ENCODE assay signal across 8 mouse cellular contexts in the genomic region with DNA sequence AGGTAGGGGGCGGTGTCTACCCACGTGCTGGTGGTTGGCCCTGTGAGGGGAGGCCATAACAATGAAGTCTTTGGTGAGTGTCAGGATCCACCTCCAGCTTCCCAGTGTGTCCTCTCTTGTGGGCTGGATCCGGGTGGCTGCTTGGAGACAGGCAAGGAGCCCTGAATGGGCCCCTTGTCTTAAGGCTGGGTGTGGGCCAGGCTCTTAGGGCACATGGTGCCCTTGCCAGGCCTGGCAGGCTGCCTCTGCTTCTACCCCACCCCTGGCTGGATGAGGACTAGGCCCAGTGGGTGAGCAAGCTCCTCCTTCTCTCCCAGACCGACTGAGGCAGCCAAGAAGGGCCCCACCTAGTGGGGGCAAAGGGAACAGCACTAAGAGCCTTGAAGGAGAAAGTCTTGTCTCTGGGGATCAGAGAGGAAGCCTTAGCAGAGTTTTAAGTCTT. TPM values are rescaled to one million over a fixed set of nuclear protein-coding genes. Genes with fewer than 3 reads are reported as not detected.
DNase-seq lines count a peak whose midpoint lies in the region; ATAC-seq lines count a peak whose summit lies in the region.

No protein-coding gene starts in this region.

- 19% methylated on average over 4 of the region's 4 CpGs for WGBS in embryonic facial prominence, embryonic 11.5 days
- 40% methylated on average over 4 of the region's 4 CpGs for WGBS in limb, embryonic 11.5 days
- WGBS in midbrain, embryonic 15.5 days, result 28% methylated on average over 4 of the region's 4 CpGs

- H3K4me3 ChIP-seq in embryonic facial prominence, embryonic 11.5 days (ENCODE audit: low read depth, low read length), result no peak overlapping the region
- no peak overlapping the region for H3K4me3 ChIP-seq in limb, embryonic 11.5 days (ENCODE audit: low read depth, low read length)
- no peak overlapping the region for H3K4me3 ChIP-seq in midbrain, embryonic 15.5 days

- peaks cover 5% of the 10 kb centered on the region; the same call in 1 of the 2 replicates for H3K36me3 ChIP-seq in embryonic facial prominence, embryonic 11.5 days (replicated peaks; ENCODE audit: control insufficient read depth, insufficient read depth, low read depth, low read length)
- H3K36me3 ChIP-seq in limb, embryonic 11.5 days (ENCODE audit: control insufficient read depth, insufficient read depth, low read length), result peaks cover 17% of the 10 kb centered on the region; the same call in 1 of the 2 replicates
- H3K36me3 ChIP-seq in midbrain, embryonic 15.5 days (replicated peaks), result no peaks in the 10 kb centered on the region

- DNase-seq in 3134 (ENCODE audit: extremely low read depth, insufficient read length, low spot score), result peak; percentile 94
- peak; percentile 76 for DNase-seq in adrenal gland, adult 8-10 months
- peak; percentile 70 for DNase-seq in embryonic facial prominence, embryonic 11.5 days (ENCODE audit: low spot score)
- peak; percentile 89 for DNase-seq in kidney, adult 18-20 months
- DNase-seq in limb, embryonic 11.5 days (ENCODE audit: low spot score), result peak; percentile 76
- peak; percentile 82 to 91 for DNase-seq in spleen, postnatal 10 days (ENCODE audit: low spot score in 2 of 2)

- peak; percentile 47; the same call in 1 of the 2 replicates for ATAC-seq in embryonic facial prominence, embryonic 11.5 days (replicated peaks; ENCODE audit: insufficient number of reproducible peaks, low FRiP score, low TSS enrichment, low read depth)
- ATAC-seq in granulocyte monocyte progenitor cell, adult 5-6 weeks (replicated peaks; ENCODE audit: poor library complexity, severe bottlenecking), result peak; percentile 87
- ATAC-seq in limb, embryonic 11.5 days (ENCODE audit: insufficient number of reproducible peaks, low FRiP score, low TSS enrichment, low read depth), result no peak
- peak; percentile 81 for ATAC-seq in midbrain, embryonic 15.5 days (replicated peaks)

- H3K27ac ChIP-seq in embryonic facial prominence, embryonic 11.5 days (replicated peaks; ENCODE audit: low read depth, low read length), result no peak overlapping the region
- 0 out of 2 replicates have a peak overlapping the region, but pooled peaks have one; percentile 6 for H3K27ac ChIP-seq in limb, embryonic 11.5 days (replicated peaks; ENCODE audit: low read depth, low read length)
- H3K27ac ChIP-seq in midbrain, embryonic 15.5 days, result no peak overlapping the region

- no peaks in the 10 kb centered on the region for H3K4me1 ChIP-seq in embryonic facial prominence, embryonic 11.5 days (ENCODE audit: control insufficient read depth, insufficient read depth, low read length)
- no peaks in the 10 kb centered on the region for H3K4me1 ChIP-seq in limb, embryonic 11.5 days (ENCODE audit: control insufficient read depth, insufficient read depth, low read length)
- peaks cover 27% of the 10 kb centered on the region for H3K4me1 ChIP-seq in midbrain, embryonic 15.5 days

- H3K9ac ChIP-seq in embryonic facial prominence, embryonic 11.5 days (replicated peaks; ENCODE audit: low read length), result no peak overlapping the region
- H3K9ac ChIP-seq in limb, embryonic 11.5 days (ENCODE audit: low read length), result no peak overlapping the region
- H3K9ac ChIP-seq in midbrain, embryonic 15.5 days, result no peak overlapping the region

- no peak overlapping the region for H3K4me2 ChIP-seq in embryonic facial prominence, embryonic 11.5 days (ENCODE audit: low read depth, low read length)
- no peak overlapping the region for H3K4me2 ChIP-seq in limb, embryonic 11.5 days (ENCODE audit: low read depth, severe bottlenecking)
- H3K4me2 ChIP-seq in midbrain, embryonic 15.5 days, result no peak overlapping the region

- H3K9me3 ChIP-seq in embryonic facial prominence, embryonic 11.5 days (replicated peaks; ENCODE audit: control insufficient read depth, low read length), result no peaks in the 10 kb centered on the region
- no peaks in the 10 kb centered on the region for H3K9me3 ChIP-seq in limb, embryonic 11.5 days (ENCODE audit: control insufficient read depth, low read length)
- H3K9me3 ChIP-seq in midbrain, embryonic 15.5 days, result no peaks in the 10 kb centered on the region

- H3K27me3 ChIP-seq in embryonic facial prominence, embryonic 11.5 days (ENCODE audit: control insufficient read depth, insufficient read depth, low read length), result no peaks in the 10 kb centered on the region
- H3K27me3 ChIP-seq in limb, embryonic 11.5 days (ENCODE audit: control insufficient read depth, insufficient read depth, low read length), result no peaks in the 10 kb centered on the region
- H3K27me3 ChIP-seq in midbrain, embryonic 15.5 days (replicated peaks), result no peaks in the 10 kb centered on the region

RNA-seq across cellular contexts. Expression of gene Tsc22d4, which starts 14.5 kb away (rescaled TPM):
- 100 to 1,000 TPM in 2 of 4 experiments, 10 to 100 TPM in 2; 73.9 to 110 (median 94.0) TPM for total RNA-seq in adrenal gland, adult 8-10 months (2022)
- 76.1 and 78.8 TPM in 2 replicates for polyA plus RNA-seq in embryonic facial prominence, embryonic 11.5 days (2014; fragmentation: Nextera tagmentation; extraction: Ambion mirVana)
- total RNA-seq in granulocyte monocyte progenitor cell, adult 5-6 weeks (2014; fragmentation: Nextera tagmentation), result 71.5 and 78.5 TPM in 2 replicates
- total RNA-seq in granulocyte monocyte progenitor cell, adult 5-6 weeks (2017), result 57.5 and 74.8 TPM in 2 replicates
- 96.0 and 101 TPM in 2 replicates for polyA plus RNA-seq in limb, embryonic 11.5 days (2014; fragmentation: Nextera tagmentation; extraction: Ambion mirVana)
- 58.0 and 59.8 TPM in 2 replicates for polyA plus RNA-seq in midbrain, embryonic 15.5 days (2015; fragmentation: Nextera tagmentation; extraction: Ambion mirVana)

RNA-seq across cellular contexts. Expression of gene Nyap1, which starts 18.6 kb away (rescaled TPM):
- 10 to 100 TPM in 1 of 4 experiments, 1 to 10 TPM in 3; 4.4 to 10.2 (median 7.1) TPM for total RNA-seq in adrenal gland, adult 8-10 months (2022)
- 1.6 and 2.5 TPM in 2 replicates for polyA plus RNA-seq in embryonic facial prominence, embryonic 11.5 days (2014; fragmentation: Nextera tagmentation; extraction: Ambion mirVana)
- not detected in 2 replicates for total RNA-seq in granulocyte monocyte progenitor cell, adult 5-6 weeks (2014; fragmentation: Nextera tagmentation)
- total RNA-seq in granulocyte monocyte progenitor cell, adult 5-6 weeks (2017), result not detected in 2 replicates
- 1.2 and 1.8 TPM in 2 replicates for polyA plus RNA-seq in limb, embryonic 11.5 days (2014; fragmentation: Nextera tagmentation; extraction: Ambion mirVana)
- polyA plus RNA-seq in midbrain, embryonic 15.5 days (2015; fragmentation: Nextera tagmentation; extraction: Ambion mirVana), result 58.6 and 61.2 TPM in 2 replicates

RNA-seq across cellular contexts. Expression of gene Ppp1r35, which starts 18.7 kb away (rescaled TPM):
- 10 to 100 TPM; 21.2 to 35.5 (median 27.0) TPM for total RNA-seq in adrenal gland, adult 8-10 months (2022)
- 57.6 and 65.1 TPM in 2 replicates for polyA plus RNA-seq in embryonic facial prominence, embryonic 11.5 days (2014; fragmentation: Nextera tagmentation; extraction: Ambion mirVana)
- total RNA-seq in granulocyte monocyte progenitor cell, adult 5-6 weeks (2014; fragmentation: Nextera tagmentation), result 29.4 and 36.7 TPM in 2 replicates
- 22.9 and 24.1 TPM in 2 replicates for total RNA-seq in granulocyte monocyte progenitor cell, adult 5-6 weeks (2017)
- polyA plus RNA-seq in limb, embryonic 11.5 days (2014; fragmentation: Nextera tagmentation; extraction: Ambion mirVana), result 61.4 and 62.0 TPM in 2 replicates
- 37.3 and 45.0 TPM in 2 replicates for polyA plus RNA-seq in midbrain, embryonic 15.5 days (2015; fragmentation: Nextera tagmentation; extraction: Ambion mirVana)

RNA-seq across cellular contexts. Expression of gene Mepce, which starts 27.5 kb away (rescaled TPM):
- total RNA-seq in adrenal gland, adult 8-10 months (2022), result 10 to 100 TPM; 53.8 to 66.8 (median 56.1) TPM
- 11.5 and 12.5 TPM in 2 replicates for polyA plus RNA-seq in embryonic facial prominence, embryonic 11.5 days (2014; fragmentation: Nextera tagmentation; extraction: Ambion mirVana)
- 33.9 and 35.2 TPM in 2 replicates for total RNA-seq in granulocyte monocyte progenitor cell, adult 5-6 weeks (2014; fragmentation: Nextera tagmentation)
- 14.5 and 48.4 TPM in 2 replicates for total RNA-seq in granulocyte monocyte progenitor cell, adult 5-6 weeks (2017)
- polyA plus RNA-seq in limb, embryonic 11.5 days (2014; fragmentation: Nextera tagmentation; extraction: Ambion mirVana), result 12.0 and 12.2 TPM in 2 replicates
- 10.7 and 10.8 TPM in 2 replicates for polyA plus RNA-seq in midbrain, embryonic 15.5 days (2015; fragmentation: Nextera tagmentation; extraction: Ambion mirVana)

RNA-seq across cellular contexts. Expression of gene Zcwpw1, which starts 27.6 kb away (rescaled TPM):
- 1 to 10 TPM; 1.4 to 4.4 (median 2.8) TPM for total RNA-seq in adrenal gland, adult 8-10 months (2022)
- 22.0 and 23.1 TPM in 2 replicates for polyA plus RNA-seq in embryonic facial prominence, embryonic 11.5 days (2014; fragmentation: Nextera tagmentation; extraction: Ambion mirVana)
- total RNA-seq in granulocyte monocyte progenitor cell, adult 5-6 weeks (2014; fragmentation: Nextera tagmentation), result 1.0 and 2.6 TPM in 2 replicates
- total RNA-seq in granulocyte monocyte progenitor cell, adult 5-6 weeks (2017), result 12.7 and 13.0 TPM in 2 replicates
- 19.6 and 20.1 TPM in 2 replicates for polyA plus RNA-seq in limb, embryonic 11.5 days (2014; fragmentation: Nextera tagmentation; extraction: Ambion mirVana)
- polyA plus RNA-seq in midbrain, embryonic 15.5 days (2015; fragmentation: Nextera tagmentation; extraction: Ambion mirVana), result 10.5 and 11.9 TPM in 2 replicates

Comparison
In these comparisons a context has a peak if more than half of its experiments do, and no peak if none do; other contexts are left out.
1. RNA of gene Nyap1, which starts 18.6 kb away (polyA plus RNA-seq): 58.6 to 61.2 TPM in midbrain, embryonic 15.5 days; 1.6 to 2.5 TPM in embryonic facial prominence, embryonic 11.5 days and 1.2 to 1.8 TPM in limb, embryonic 11.5 days; every median in the first group is over 10 times any median in the second.
2. Peak in every context shown above with its lines, with median percentiles within 50 percentile points of each other: DNase-seq.